Mouse (Mus musculus): Measurements from ENCODE around the gene Lyg2.

Lyg2 gene

GRCm38 (mm10) chr1:37877736-37878460, 38.4 kb downstream of the Lyg2 start:
- no peak for DNase-seq

- no peak for DNase-seq
Observed at GRCm38 (mm10) chr1:37873157-37873556, 43.1 kb downstream of the Lyg2 start.

GRCm38 (mm10) chr1:37872131-37873067, 43.9 kb downstream of the Lyg2 start:
- peak; percentile 64 to 79 for DNase-seq

DNA sequence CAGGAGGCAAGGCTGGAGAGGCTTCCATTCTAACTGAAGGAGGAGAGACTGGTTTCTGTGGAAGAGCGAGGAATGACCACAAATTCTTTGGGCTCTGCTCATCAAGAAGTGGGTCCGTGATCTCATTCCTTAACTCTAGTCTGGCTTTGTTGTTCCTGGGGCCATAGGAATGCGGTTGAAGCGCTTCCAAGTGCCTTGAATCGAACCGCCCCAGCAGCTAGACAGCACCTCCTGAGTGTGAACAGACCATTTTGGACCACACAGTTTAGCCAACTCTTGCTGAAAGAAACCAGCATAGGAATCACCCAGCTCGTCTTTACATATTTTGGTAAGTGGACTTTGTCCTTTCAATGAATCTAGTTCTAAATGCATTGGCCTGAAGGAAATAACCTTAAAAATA, 44.6 kb downstream of the Lyg2 start, which contains the start of gene Lipt1:
TSS of gene Lipt1 (plus strand) at position 35 of the 400 bp plus-strand sequence.
- DNase-seq = no peak

- DNase-seq = no peak
Observed at GRCm38 (mm10) chr1:37869362-37869761, 46.9 kb downstream of the Lyg2 start.

GRCm38 (mm10) chr1:37868640-37869039, 47.7 kb downstream of the Lyg2 start:
- no peak for DNase-seq

DNA sequence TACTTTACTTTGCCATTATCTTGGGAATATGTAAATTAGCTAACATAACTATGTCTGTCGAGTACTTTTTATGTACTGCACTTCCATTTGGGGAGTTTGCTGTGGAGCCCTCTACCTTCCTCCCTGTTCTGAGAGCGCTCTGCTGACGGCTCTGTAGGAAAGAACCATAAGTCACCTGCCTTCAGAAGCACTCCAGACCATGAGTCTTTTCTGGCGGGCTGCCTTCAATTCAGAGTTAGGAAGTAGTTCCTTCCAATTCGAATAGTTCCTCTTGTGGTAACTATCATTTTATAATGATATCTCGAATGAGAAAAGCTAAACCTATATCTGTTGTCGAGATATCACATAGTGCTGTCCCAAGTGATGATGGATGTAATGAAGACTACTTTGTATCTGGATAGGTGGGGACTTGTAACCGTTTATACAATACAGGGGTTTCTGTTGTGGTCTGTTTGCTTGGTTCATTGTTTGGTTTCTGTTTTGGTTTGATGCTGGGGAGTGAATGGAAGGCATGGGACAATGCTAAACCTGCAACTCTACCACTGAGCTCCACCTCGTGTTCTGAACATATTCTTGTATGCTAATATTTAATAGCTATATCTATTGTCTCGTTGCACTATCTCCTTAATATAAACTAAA, 48.5 kb downstream of the Lyg2 start:
- DNase-seq = no peak

DNA sequence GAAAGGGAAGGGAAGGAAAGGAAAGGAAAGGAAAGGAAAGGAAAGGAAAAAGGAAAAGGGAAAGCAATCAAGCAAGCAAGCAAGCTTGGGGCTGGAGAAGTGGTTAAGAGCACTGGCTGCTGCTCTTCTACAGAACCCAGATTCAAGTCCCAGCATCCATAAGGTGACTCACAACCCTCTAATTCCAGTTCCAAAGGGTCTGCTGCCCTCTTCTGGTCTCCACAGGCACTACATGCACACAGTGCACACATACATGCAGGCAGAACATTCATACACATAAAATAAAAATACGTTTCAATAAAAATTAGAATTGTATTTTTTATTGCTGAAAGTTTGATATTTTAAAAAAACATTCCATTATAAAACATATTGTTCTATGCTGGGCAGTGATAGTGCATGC, 49.2 kb downstream of the Lyg2 start:
- peak in 1 of 2 experiments; percentile 28 for DNase-seq

DNA sequence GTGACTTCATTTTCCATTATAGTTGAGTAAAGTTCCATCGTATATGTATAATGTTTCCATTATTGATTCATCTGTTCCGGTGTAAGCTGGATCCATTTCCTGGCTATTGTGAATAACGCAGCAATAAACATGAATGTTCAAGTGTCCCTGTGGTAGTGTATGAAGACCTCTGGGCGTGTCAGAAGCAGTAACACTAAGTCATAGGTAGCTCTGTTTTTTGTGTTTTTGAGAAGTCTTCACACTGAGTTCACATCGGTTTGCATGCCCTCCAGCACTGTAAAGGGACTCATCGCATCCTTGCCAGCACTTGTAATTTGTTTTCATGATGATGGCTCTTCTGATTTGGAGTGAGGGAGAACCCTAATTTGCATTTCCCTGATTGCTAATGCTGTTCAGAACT, 50.0 kb downstream of the Lyg2 start, which contains the start of gene Tsga10:
TSS of gene Tsga10 (minus strand) at position 144 of the 400 bp plus-strand sequence.
- DNase-seq = no peak

DNA sequence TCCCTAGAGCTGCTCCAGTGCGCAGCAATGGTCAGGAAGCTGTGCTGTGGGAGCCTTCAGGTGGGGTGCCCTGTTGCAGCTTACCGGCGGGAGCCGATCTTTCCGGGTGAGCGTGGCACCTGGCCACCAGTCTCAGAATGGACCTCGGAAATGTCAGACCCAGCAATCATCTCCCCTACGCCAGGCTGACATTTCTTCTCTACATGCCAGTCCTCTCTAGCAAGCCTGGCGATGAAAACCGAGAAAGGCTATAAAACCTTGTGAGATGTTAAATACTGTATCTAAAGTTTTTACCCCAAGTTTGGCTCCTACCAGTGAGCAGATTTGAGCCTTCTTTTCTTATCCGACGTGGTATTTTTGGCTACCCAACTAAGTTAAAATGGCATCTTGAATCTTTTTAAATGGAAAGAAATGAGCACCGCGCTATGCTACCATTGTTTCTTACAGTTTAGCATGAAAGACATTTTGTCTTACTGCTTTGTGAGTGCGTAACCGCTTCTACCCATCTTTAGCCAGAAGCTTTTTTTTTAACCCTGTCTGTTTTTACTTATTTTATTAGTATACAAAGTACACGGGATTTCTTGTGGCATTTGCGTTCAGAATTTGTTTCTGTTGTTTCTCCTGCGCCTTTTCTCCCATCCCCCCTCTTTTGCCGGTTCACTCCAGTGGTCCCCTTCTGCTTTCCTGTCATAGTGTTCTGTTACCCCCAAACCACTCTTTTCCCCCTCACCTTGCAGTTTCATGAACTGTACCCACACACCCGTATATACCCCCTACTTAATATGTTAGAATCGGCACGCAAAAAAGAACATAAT, 50.7 kb downstream of the Lyg2 start:
- DNase-seq = no peak

DNA sequence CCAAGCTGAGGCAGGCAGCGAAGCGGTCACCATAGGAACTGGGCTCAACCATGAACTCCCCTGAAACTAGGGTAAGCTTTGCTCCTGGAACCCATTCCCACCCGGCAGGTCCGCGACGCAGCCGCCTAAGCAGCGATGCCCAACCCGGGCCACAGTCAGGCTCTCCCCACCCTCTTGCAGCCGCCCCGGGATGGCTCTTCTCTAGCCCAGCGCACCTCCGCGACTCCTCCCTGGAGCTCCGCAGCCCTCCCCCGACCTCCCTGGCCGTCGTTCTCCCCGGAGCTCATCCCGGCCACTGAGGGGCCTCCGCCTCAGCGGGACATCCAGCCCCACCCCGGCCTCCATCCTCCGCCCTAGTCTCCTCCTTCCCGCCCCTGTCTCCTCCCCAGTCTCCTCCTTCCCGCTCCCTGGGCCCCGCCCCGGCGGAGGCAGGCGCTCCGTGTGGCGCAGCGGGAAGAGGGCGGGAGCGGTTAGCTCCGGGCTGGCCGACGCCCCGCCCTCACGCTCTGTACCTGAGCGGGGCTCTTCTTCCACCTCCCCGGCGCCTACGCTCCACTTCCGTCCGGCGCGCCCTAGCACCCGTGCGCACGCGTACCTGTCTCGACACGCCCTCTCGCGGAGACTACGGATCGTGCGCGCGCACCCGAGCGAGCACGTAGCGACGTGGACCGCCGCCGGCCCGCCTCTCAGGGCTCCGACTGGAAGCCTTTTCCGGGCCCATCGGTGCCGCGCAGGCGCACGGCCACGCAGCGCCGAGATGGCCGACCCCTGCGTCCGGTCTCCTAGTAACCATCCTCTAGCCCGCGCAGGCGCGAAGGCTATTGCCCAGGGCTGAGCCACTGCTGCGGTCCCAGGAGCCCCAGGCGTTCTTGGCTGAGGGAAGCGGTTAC, 51.5 kb downstream of the Lyg2 start:
- DNase-seq = peak; percentile 99 to 100

All from thymus, adult 18-20 months (tissue).